Mouse (Mus musculus) erythroblast, adult 5-6 weeks (primary cell): ENCODE measurements at regions not wholly inside any gene's neighbourhood (a gene's known extent, or its start where the extent isn't known, plus 50 kb on each side); places are given as distances from the start of the nearest gene placed in this dataset.

ENCODE experiments used
- ATAC-seq: replicated peaks from 2 replicates; pipeline ENCODE4 v1.8.0; 2016; ENCODE audit warnings: moderate number of reproducible peaks, mild to moderate bottlenecking, moderate TSS enrichment, inconsistent platforms; ENCODE audit not compliant: poor library complexity, low FRiP score, severe bottlenecking

DNA sequence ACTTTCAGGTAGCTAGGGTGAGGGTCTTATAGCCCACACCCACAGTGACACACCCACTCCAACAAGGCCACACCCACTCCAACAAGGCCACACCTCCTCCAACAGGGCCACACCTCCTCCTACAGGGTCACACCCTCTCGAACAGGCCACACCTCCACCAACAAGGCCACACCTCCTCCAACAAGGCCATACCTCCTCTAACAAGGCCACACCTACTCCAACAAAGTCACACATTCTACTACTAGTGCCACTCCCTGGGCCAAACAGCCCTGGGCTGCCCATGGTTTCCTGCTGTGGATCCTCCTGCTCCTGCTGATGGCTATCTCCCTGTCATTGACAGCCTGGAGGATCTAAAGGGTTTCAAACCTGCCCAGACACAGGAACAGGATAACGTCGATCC lies 124.9 kb downstream of the Mn1 start:
- ATAC-seq = no peak

- ATAC-seq = no peak
Observed at GRCm38 (mm10) chr5:111543721-111544495, 126.7 kb downstream of the Mn1 start.

GRCm38 (mm10) chr5:111553471-111554382 lies 136.6 kb downstream of the Mn1 start:
- ATAC-seq = no peak

GRCm38 (mm10) chr5:111554551-111555311 lies 137.6 kb downstream of the Mn1 start:
- no peak for ATAC-seq

- no peak for ATAC-seq
Observed at GRCm38 (mm10) chr5:111555312-111555957, 138.3 kb downstream of the Mn1 start.

DNA sequence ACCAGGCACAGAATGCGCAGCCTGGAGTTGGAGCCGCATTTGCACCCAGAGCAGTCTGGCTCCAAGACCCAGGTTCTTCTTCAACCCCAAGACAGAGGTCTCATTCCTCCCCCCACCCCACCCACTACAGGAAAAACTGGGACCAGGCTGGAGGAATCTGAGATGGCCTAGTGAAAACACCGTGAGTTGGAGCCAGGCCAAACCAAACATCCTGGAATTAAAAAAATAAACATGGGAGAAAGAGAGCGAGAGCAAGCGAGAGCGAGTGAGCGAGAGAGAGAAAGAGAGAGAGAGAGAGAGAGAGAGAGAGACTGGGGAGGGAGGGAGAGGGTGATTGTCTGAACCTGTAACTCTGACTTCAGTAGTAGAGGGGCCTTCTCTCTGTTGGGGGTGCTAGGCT lies 138.8 kb downstream of the Mn1 start:
- no peak for ATAC-seq

DNA sequence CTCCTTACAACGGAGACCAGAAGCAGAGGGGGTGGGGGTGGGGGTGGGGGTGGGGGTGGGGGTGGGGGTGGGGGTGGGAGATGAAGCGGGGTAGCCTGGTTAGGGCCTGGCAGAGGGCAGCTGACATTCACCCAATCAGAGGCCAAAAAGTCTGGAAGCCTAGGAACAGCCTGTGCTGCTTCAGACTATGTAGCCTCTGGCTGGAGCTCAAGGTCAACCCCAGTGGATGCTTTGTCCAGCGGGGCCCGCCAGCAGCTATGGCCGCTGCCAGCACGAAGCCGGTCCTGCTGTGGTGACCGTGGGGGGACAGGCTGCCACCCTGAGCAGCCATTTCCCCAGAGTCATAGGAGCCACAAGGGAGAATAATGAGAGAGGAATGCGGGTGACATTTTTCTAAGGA lies 143.3 kb downstream of the Mn1 start:
- ATAC-seq = no peak

DNA sequence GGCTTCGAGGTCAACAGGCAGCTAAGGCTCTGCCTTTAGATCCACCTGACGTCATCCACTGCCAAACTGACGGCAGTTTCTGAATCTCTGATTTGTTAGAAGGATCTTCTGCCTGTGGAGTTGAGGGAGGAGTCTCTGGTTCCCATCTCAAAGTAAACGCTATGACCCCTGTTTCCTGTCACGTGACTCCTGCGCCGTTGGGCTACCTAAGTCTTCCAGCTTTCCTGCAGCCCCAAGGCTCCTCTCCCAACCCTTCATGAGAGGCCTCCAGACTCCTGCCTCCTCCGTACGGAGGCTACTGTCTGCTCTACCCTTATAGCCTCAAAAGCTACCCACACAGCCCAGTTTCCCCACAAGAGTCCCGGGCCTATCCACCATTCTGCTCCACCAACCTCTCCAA lies 144.1 kb downstream of the Mn1 start:
- ATAC-seq = no peak

DNA sequence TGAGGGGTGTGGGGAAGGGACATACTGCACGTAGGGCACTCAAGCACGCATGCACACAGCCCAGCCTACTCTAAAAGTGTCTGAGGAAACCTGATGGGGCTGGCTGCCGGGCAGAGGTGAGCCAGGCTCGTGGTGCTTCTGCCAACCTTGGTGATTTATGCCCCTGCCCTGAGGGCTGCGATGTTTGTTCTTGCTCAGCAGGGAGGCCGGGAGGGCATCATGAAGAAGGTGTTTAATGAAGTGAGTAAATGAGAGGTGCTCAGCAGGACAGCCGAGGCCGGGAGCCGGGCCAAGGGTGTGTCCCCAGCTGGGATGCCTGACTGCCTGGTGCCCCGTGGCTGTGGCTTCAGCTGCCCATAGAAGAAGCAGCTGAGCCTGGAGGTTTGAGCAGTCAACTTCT lies 153.7 kb downstream of the Mn1 start:
- ATAC-seq = no peak

- ATAC-seq = no peak
Observed at GRCm38 (mm10) chr5:111573265-111573873, 156.2 kb downstream of the Mn1 start.

DNA sequence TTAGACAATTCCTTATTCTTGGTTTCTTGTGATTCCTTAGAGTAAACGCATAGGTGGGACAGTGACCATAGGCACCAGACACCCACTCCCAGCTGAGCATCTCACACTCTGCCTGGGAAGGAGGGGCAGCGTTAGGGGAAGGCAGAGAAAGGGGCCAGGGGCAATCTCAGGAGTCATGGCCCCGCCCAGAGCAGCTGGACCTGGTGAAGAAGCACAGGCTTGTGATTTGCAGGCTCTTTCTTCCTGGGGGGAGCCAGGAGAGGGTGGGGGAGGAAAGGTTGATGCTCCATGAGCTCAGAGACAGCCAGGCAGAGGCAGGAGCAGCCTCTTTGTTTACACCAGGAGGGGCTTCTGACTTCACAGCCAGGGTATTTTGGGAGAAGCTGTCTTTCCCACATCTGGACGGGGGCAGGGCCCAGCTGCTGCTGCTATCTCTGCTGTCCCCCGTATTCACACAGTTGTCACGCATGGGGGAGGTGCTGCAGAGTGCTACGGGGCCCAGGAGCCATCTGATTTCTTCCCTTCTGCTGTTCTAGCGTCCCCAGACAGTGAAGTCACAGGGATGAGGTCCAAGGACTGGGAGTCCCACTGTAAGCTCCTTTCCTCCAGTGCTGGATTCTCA lies 157.2 kb downstream of the Mn1 start:
- no peak for ATAC-seq

- ATAC-seq = no peak
Observed at GRCm38 (mm10) chr5:111575376-111575775, 158.2 kb downstream of the Mn1 start.

DNA sequence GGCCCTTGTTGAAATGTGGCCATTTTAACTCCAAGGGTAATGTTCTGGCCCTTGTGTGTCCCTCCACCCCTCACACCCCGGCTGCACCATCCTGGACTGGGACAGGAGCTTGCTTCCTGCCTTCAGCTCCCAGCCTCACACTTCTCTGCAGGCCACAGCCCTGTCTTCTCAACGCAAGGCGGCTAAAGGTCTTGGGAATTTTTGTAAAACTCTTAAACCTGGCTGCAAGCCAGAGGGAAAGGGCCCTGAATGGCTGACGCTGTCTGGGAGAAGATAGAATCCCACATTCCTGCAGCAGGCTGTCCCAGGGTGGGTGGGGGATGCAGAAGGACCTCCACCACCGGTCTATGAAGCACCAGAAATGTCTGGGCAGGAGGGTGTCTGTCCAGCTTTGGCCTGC lies 156.3 kb upstream of the Gm26897 start:
- ATAC-seq = no peak

- ATAC-seq = no peak
Observed at GRCm38 (mm10) chr5:111578088-111578487, 155.6 kb upstream of the Gm26897 start.

- no peak; the same call in 1 of the 2 replicates for ATAC-seq
Observed at GRCm38 (mm10) chr5:111578977-111579727, 154.6 kb upstream of the Gm26897 start.

- ATAC-seq = no peak
Observed at GRCm38 (mm10) chr5:111580870-111581771, 152.6 kb upstream of the Gm26897 start.

DNA sequence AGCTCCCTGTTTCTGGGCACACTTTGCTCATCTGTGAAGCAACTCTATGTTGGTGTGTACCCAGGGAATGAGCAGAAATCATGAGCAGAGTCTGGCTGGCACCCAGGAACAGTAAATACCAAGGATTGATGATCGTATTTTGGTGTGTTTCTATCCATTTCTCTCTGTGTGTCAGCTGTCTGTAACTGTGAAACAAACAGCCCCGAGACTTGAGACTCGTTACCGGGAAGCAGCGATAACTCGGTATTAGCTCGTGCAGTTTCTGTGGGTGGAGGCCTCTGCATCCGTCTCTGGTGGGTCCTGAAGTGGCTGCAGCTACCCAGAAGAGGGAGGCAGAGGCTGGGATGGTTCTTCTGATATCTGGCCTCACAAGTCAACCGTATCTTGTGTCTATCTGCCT lies 151.7 kb upstream of the Gm26897 start:
- ATAC-seq = no peak
